Mouse (Mus musculus) forebrain, embryonic 10.5 days (tissue): ENCODE measurements at regions not wholly inside any gene's neighbourhood (a gene's known extent, or its start where the extent isn't known, plus 50 kb on each side); places are given as distances from the start of the nearest gene placed in this dataset.

Experiments
- DNase-seq: peaks from one replicate; pipeline ENCODE4 v3.0.0-alpha.2; 2017; ENCODE audit warnings: low spot score; ENCODE audit errors: extremely low spot score
- H3K27ac ChIP-seq: fragments of 300-500 bp; sonication (generic); 2 replicates; pipeline ENCODE4 v1.5.1; 2016; ENCODE audit warnings: mild to moderate bottlenecking
- H3K27me3 ChIP-seq: fragments of 300-500 bp; sonication (generic); 2 replicates; pipeline ENCODE4 v1.6.1; 2016; ENCODE audit warnings: mild to moderate bottlenecking; ENCODE audit not compliant: poor library complexity, severe bottlenecking
- H3K36me3 ChIP-seq: fragments of 300-500 bp; sonication (generic); replicated peaks from 2 replicates; pipeline ENCODE4 v1.6.1; 2016; ENCODE audit warnings: mild to moderate bottlenecking, moderate library complexity
- H3K4me1 ChIP-seq: fragments of 300-500 bp; sonication (generic); 2 replicates; pipeline ENCODE4 v1.6.1; 2016
- H3K4me3 ChIP-seq: fragments of 300-500 bp; sonication (generic); 2 replicates; pipeline ENCODE4 v1.5.1; 2016; ENCODE audit warnings: mild to moderate bottlenecking, moderate library complexity
- H3K9me3 ChIP-seq: fragments of 300-500 bp; sonication (generic); 2 replicates; pipeline ENCODE4 v1.6.1; 2016; ENCODE audit warnings: mild to moderate bottlenecking, moderate library complexity
- WGBS: fragments of 180-500 bp; shearing (Covaris S2); methylation state at CpG from one replicate; pipeline ENCODE4 v1.1.7; 2016; 5-methylcytosine and 5-hydroxymethylcytosine counted together

DNA sequence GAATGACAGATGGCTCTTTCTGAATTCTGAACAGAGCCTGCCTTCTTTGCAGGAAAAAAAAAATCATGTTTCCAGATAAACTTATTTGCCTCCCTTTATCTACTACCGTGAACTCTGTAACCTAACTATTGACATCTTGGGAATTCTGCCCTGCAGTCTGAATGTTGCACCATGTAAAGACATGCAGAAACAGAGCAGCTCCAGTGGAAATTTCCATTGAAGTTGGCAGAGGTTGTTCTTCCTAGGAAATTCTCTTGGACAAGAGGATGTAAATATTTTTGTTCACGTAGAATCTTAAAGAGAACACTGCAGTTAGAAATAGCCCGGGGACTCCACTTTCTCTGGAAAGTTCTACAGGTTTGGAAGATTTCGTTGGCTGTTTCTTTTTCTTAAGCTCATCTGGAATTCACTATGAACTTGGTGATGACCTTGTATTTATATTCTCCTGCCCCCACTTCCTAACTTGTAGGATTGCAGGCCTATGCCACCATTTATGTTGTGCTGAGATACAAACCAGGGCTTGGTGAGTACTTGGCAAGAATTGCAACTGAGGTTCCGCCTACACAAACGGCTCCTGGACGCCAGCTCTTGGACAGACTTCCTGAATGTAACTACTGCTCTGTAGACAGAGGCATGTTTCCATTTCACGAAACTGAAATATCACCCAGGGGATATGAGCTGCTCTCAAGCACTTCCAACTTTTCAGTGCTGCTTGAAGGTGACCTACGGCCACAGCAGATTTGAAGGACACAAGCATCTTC lies 202.7 kb upstream of the Mocs1 start:
- H3K4me3 ChIP-seq: no peak overlapping the region
- H3K9me3 ChIP-seq: no peaks in the 10 kb centered on the region
- no peak for DNase-seq
- WGBS: 90% methylated on average over 9 of the region's 9 CpGs
- H3K4me1 ChIP-seq: peaks cover 5% of the 10 kb centered on the region
- H3K27ac ChIP-seq: no peak overlapping the region
- H3K36me3 ChIP-seq: no peaks in the 10 kb centered on the region
- peaks cover 9% of the 10 kb centered on the region; the same call in 1 of the 2 replicates for H3K27me3 ChIP-seq

DNA sequence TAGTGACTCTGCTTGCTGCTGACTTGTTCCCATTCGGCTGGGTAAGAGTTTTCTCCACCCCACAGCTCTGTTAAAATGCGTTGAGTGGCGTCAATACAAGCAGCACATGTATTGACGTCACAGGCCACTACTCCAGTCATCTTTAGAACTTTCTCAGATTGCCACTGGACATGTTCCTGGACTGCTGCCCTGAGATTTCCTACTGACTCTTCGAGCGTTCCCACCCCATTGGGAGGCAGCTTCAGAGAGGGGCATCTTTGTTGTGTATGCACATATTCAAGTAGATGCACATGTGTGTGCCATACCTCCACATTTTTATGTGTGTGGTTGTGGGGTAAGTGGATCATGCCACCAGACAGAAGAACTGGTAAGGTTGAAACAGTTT lies 202.2 kb upstream of the Mocs1 start:
- H3K4me3 ChIP-seq: no peak overlapping the region
- no peak for DNase-seq
- no peaks in the 10 kb centered on the region for H3K36me3 ChIP-seq
- H3K27me3 ChIP-seq: peaks cover 9% of the 10 kb centered on the region; the same call in 1 of the 2 replicates
- H3K9me3 ChIP-seq: no peaks in the 10 kb centered on the region
- H3K27ac ChIP-seq: no peak overlapping the region
- WGBS: 89% methylated on average over 6 of the region's 6 CpGs
- peaks cover 11% of the 10 kb centered on the region for H3K4me1 ChIP-seq

DNA sequence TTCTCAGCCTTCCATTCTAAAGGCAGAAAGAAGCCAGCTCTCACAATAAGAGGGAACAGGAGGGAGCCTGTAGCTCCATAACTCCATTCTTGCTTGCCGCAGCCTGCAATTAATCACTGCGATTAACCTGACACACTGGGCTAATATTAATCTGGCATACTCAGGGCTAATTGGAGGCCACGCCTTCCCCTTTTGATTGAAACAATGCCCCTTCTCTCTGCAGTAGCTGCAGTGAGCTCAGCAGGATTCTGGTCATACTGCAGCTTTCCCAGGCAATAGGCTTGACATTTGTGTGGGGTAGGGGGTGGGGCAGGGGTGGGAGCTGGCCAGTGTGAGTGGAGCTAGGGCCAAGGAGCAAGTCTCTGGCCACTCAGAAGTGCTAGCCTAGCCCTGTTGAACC lies 196.9 kb upstream of the Mocs1 start:
- peak; percentile 61 for DNase-seq

DNA sequence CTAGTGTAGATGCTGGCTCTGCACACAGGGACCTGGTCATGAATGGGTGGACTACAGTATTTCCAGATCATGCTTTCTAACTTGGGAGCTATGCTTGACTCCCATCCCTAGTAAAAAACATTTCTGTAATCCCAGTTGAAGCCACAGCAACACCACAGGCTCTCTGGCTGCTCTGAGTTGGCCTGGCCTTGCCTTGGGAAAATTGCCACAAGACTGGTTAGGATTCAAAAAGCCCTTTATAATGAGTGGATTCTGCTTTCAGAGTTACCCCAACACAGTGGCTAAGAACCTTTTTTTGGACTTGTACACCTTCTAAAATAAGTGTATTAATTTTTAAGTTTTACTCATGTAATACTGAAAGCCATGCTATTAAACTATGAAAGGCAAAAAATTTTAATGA lies 188.1 kb upstream of the Mocs1 start:
- Histone ChIP-seq H3K27ac (no peak overlapping the region), H3K4me3 (no peak overlapping the region), H3K4me1 (no peaks in the 10 kb centered on the region), H3K27me3 (peaks cover 5% of the 10 kb centered on the region; the same call in 1 of the 2 replicates), H3K36me3 (no peaks in the 10 kb centered on the region), H3K9me3 (peaks cover 2% of the 10 kb centered on the region; the same call in 1 of the 2 replicates)
- no peak for DNase-seq

More for the DNA sequence above, 196.9 kb upstream of the Mocs1 start:
- Histone ChIP-seq H3K4me3 (no peak overlapping the region), H3K27me3 (peaks cover 15% of the 10 kb centered on the region; the same call in 1 of the 2 replicates), H3K27ac (peak overlapping the region; percentile 79), H3K4me1 (peaks cover 25% of the 10 kb centered on the region), H3K36me3 (no peaks in the 10 kb centered on the region), H3K9me3 (no peaks in the 10 kb centered on the region)
- 13% methylated on average over 3 of the region's 3 CpGs for WGBS

DNA sequence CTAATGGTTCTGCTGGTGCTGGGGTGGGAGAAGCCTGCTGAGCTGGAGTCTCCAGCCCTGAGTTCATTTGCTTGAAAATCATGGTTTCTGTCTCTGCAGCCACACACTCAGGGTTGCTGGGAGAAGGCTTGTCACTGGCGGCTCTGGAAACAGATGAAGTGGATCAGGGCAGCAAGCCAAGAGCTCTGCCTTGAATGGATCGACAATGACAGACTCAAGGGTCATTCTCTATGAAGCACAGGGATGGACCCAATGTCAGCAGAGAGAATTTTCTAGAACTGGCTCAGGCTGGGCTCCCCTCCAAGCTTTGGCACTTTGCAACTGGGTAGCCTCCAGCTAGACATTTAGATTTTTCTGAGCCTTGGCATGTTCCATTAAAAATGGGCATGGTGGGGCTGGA lies 184.7 kb upstream of the Mocs1 start:
- Histone ChIP-seq H3K4me1 (peaks cover 4% of the 10 kb centered on the region; the same call in 1 of the 2 replicates), H3K27ac (no peak overlapping the region), H3K36me3 (no peaks in the 10 kb centered on the region), H3K4me3 (no peak overlapping the region), H3K27me3 (peaks cover 5% of the 10 kb centered on the region; the same call in 1 of the 2 replicates), H3K9me3 (peaks cover 3% of the 10 kb centered on the region; the same call in 1 of the 2 replicates)
- 91% methylated on average over 2 of the region's 2 CpGs for WGBS
- DNase-seq: no peak

DNA sequence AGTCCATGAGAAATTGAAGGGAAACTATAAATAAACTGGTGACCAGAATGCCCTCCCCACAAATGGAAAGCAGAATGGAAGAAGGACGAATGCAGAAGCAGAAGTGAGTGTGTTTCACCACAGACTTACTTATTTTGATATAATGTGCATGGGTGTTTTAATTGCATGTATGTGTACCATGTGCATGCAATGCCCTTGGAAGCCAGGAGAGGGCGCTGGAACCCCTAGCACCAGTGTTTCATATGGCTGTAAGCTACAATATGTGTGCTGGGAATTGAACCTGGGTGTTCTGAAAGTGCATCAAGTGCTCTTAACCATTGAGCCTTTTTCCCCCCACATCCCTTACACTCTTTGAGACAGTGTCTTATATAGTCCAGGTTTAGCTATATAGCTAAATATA lies 183.1 kb upstream of the Mocs1 start:
- peaks cover 15% of the 10 kb centered on the region for H3K4me1 ChIP-seq
- no peaks in the 10 kb centered on the region for H3K36me3 ChIP-seq
- H3K27me3 ChIP-seq: peaks cover 7% of the 10 kb centered on the region
- peaks cover 3% of the 10 kb centered on the region; the same call in 1 of the 2 replicates for H3K9me3 ChIP-seq
- no peak for DNase-seq
- WGBS: 63% methylated on average over 2 of the region's 2 CpGs
- H3K4me3 ChIP-seq: no peak overlapping the region
- H3K27ac ChIP-seq: no peak overlapping the region

DNA sequence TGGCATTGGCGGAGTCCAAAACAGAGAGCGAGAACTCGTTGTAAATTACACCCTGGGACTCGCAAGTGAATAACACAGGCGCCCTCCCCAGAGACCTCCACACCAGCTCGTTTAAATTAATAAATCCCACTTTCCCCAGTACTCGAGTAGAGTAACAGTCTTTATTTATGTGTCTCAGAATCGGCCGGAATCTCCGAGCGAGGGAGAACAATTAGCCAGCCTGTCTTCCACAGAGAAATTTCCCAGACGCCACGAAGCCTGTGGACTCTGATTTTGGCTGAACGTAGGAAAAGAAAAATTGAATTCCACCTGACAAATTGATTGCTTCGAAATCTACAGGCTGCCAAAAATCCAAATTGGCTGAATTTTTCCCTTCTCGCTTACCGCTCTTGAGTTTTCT lies 180.9 kb upstream of the Mocs1 start:
- H3K27ac ChIP-seq: no peak overlapping the region
- no peaks in the 10 kb centered on the region for H3K36me3 ChIP-seq
- WGBS: 83% methylated on average over 17 of the region's 17 CpGs
- H3K27me3 ChIP-seq: peaks cover 7% of the 10 kb centered on the region
- H3K4me3 ChIP-seq: no peak overlapping the region
- H3K4me1 ChIP-seq: peaks cover 29% of the 10 kb centered on the region
- peaks cover 3% of the 10 kb centered on the region; the same call in 1 of the 2 replicates for H3K9me3 ChIP-seq
- DNase-seq: no peak

DNA sequence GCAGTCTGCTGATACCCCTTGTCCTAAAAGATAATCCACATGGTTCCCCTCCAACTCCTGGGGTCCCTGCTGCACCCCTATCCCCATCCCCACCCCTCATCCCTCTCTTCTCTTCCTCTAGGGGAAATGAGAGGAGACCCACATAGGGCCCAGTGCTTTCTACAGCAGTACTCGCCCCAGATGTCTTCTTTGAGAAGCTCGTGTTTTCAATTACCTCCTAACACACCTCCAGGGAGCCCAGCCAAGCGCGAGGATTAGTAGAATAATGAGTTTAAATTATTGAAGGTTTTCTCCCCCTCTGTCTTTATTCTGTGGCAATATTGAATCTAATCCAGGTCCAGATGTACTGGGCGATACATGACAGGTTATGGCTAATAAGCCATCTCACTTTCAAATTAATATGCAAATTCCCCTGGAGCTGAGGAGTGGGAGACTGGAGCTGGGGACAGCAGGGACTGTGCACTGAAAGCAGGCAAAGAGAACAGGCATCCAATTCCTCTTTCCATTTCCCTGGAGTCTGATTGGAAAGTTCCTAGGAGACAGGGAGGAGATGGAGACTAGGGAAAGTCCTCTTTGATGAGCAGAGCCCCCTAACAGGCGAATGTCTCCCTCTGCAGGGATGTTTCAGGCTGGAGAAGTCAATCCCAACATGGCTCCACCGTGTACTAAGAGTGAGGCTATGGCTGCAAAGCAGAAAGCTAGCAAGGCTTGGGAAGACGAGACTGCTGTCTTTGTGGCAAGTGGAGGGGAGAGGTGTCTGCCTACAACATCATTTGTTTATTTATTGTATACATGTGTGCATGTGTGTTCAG lies 177.2 kb upstream of the Mocs1 start:
- peak overlapping the region; percentile 16 for H3K27ac ChIP-seq
- H3K9me3 ChIP-seq: no peaks in the 10 kb centered on the region
- no peak for DNase-seq
- WGBS: 37% methylated on average over 8 of the region's 8 CpGs
- peaks cover 16% of the 10 kb centered on the region for H3K27me3 ChIP-seq
- H3K36me3 ChIP-seq: no peaks in the 10 kb centered on the region
- H3K4me3 ChIP-seq: no peak overlapping the region
- H3K4me1 ChIP-seq: peaks cover 29% of the 10 kb centered on the region

DNA sequence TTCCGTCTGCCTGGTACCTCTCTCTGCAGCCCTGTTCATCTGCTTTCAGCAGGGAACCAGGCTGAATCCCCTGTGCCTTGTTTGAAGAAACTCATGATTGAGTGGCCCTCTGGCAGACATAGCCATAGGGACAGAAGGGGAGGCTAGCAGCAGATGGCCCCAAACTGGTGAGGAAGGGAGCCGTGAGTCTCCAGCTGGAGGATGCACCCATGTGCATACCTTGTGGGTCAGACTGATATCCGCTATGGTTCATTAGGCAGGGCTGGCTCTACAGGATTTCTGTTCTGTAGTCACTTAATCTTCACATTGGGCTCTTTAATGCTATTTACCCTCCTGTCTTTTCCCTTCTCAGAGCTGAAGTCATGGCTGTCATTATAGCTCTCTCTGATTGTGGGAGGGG lies 175.9 kb upstream of the Mocs1 start:
- DNase-seq: no peak
- Histone ChIP-seq H3K4me1 (peaks cover 25% of the 10 kb centered on the region), H3K4me3 (no peak overlapping the region), H3K9me3 (no peaks in the 10 kb centered on the region), H3K36me3 (no peaks in the 10 kb centered on the region), H3K27me3 (peaks cover 16% of the 10 kb centered on the region), H3K27ac (no peak overlapping the region)
- WGBS: 83% methylated on average over 3 of the region's 3 CpGs

DNA sequence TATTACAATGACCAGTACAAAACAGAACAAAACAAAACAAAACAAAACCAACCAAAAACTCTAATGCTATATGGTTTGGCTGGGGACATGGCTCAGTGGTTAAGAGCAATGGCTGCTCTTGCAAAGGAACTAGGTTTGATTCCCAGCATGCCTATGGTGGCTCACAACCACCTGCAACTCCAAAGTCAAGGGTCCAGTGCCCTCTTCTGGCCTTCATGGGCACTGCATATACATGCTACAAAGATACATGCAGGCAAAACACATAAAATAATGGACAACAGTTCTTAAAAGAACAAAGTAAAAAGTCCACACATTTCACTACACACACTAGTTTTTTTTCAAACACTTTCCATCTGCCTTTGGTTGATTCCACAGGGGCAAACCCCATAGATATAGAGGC lies 169.7 kb upstream of the Mocs1 start:
- DNase-seq: no peak
- no peaks in the 10 kb centered on the region for H3K36me3 ChIP-seq

DNA sequence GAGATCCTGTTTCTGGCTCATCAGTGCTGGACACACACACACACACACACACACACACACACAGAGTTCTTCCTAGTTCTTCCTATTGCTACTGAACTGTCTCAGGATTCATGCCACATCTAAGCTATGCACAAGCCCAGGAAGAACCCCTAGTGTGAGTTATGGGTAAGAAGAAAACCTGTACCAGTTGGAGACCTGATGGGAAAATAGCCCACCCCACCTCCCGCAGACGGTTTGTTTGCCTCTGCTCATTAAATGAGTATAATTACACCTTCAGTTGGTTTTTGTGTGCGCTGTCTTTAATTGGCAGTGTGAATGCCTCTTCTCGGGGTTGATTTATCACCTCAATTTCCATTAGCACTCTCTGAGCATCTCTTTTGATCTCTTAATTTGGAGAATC lies 165.8 kb upstream of the Mocs1 start:
- no peak for DNase-seq
- H3K9me3 ChIP-seq: no peaks in the 10 kb centered on the region
- H3K36me3 ChIP-seq: no peaks in the 10 kb centered on the region
- H3K4me1 ChIP-seq: peaks cover 12% of the 10 kb centered on the region
- WGBS: 44% methylated on average over 4 of the region's 4 CpGs
- no peak overlapping the region for H3K4me3 ChIP-seq
- H3K27me3 ChIP-seq: no peaks in the 10 kb centered on the region; the same call in 1 of the 2 replicates
- H3K27ac ChIP-seq: no peak overlapping the region

More for the DNA sequence above, 169.7 kb upstream of the Mocs1 start:
- H3K4me1 ChIP-seq: peaks cover 12% of the 10 kb centered on the region
- H3K9me3 ChIP-seq: no peaks in the 10 kb centered on the region
- H3K4me3 ChIP-seq: no peak overlapping the region
- no peak overlapping the region for H3K27ac ChIP-seq
- H3K27me3 ChIP-seq: no peaks in the 10 kb centered on the region; the same call in 1 of the 2 replicates

DNA sequence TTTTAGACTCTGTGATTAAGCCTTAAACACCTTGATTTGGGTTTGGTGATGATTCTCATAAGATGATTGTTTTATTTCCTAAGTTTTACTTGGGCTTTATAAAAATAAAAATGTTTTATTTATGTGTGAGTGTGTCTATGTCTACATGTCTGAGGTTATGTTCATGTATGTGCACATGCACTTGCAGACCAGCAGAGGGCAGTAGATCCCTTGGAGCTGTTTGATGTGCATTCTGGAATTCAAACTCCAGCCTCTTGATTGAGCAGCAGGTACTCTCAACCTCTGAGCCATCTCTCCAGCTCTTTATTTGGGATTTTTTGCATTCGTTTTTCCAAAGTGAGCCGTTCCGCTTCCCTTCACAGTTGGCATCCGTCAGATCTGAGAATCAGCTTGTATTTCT lies 161.8 kb upstream of the Mocs1 start:
- H3K36me3 ChIP-seq: no peaks in the 10 kb centered on the region
- peaks cover 12% of the 10 kb centered on the region for H3K4me1 ChIP-seq
- no peak for DNase-seq
- H3K27me3 ChIP-seq: no peaks in the 10 kb centered on the region; the same call in 1 of the 2 replicates
- H3K27ac ChIP-seq: no peak overlapping the region
- WGBS: 89% methylated on average over 4 of the region's 4 CpGs
- H3K9me3 ChIP-seq: no peaks in the 10 kb centered on the region
- no peak overlapping the region for H3K4me3 ChIP-seq

DNA sequence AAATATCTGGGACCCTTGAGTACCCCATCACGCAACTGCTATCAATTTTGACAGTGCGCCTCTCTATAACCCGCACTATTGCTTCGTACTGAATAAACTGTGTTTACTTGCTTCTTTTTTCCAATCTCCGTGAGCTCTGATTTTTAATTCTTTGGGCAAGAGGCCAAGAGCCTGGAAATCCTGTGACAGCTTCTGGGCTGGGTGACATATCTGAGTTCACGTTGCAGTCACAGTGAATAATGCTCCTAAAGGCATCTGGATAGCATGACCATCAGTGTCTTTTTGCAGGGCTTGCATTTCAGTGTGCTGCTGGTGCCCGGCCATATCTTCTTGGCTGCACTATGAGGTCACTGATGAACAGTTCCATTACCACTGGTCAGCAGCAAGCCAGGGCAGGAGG lies 158.2 kb upstream of the Mocs1 start:
- Histone ChIP-seq H3K4me1 (peaks cover 9% of the 10 kb centered on the region; the same call in 1 of the 2 replicates), H3K4me3 (no peak overlapping the region), H3K36me3 (no peaks in the 10 kb centered on the region), H3K27me3 (no peaks in the 10 kb centered on the region), H3K9me3 (no peaks in the 10 kb centered on the region), H3K27ac (no peak overlapping the region)
- WGBS: 96% methylated on average over 7 of the region's 7 CpGs
- no peak for DNase-seq
